Mouse (Mus musculus) myocyte (in vitro differentiated cells): Measurements from ENCODE around the gene Myt1l. TPM values are rescaled to one million over a fixed set of nuclear protein-coding genes. Genes with fewer than 3 reads are reported as not detected.

Source experiments
- H3K27me3 ChIP-seq: one replicate; pipeline ENCODE4 v1.6.1; 2011; ENCODE audit not compliant: control insufficient read depth, insufficient read depth, insufficient read length
- H3K36me3 ChIP-seq: one replicate; pipeline ENCODE4 v1.6.1; 2011; ENCODE audit not compliant: control insufficient read depth, insufficient read depth
- H3K4me2 ChIP-seq: one replicate; pipeline ENCODE4 v1.6.1; 2011; ENCODE audit warnings: low read depth, control low read depth
- H3K4me3 ChIP-seq: one replicate; pipeline ENCODE4 v1.5.1; 2011; ENCODE audit warnings: mild to moderate bottlenecking, control low read depth, moderate library complexity
- H3K79me2 ChIP-seq: one replicate; pipeline ENCODE4 v1.6.1; 2011; ENCODE audit not compliant: control insufficient read depth, insufficient read depth
- H3ac ChIP-seq: one replicate; pipeline ENCODE4 v1.6.1; 2011; ENCODE audit not compliant: control insufficient read depth, insufficient read length
- CEBPB ChIP-seq: IDR thresholded peaks from 2 replicates; pipeline ENCODE4 v1.6.1; 2011; ENCODE audit warnings: mild to moderate bottlenecking, moderate library complexity; ENCODE audit not compliant: poor library complexity, insufficient read depth, severe bottlenecking
- E2F4 ChIP-seq: IDR thresholded peaks from one replicate; pipeline ENCODE4 v1.6.1; 2011; ENCODE audit warnings: mild to moderate bottlenecking, control low read depth, moderate library complexity; ENCODE audit not compliant: insufficient read depth
- MAX ChIP-seq: IDR thresholded peaks from one replicate; pipeline ENCODE4 v1.6.1; 2011; ENCODE audit warnings: low read depth, mild to moderate bottlenecking, control low read depth
- MYOD1 ChIP-seq, 3 experiments: IDR thresholded peaks; one replicate each; pipeline ENCODE4 v1.6.1; 2011; ENCODE audit warnings: control low read depth in 2 of 3, low read depth in 2 of 3, mild to moderate bottlenecking in 2 of 3, moderate library complexity in 1 of 3; ENCODE audit not compliant: insufficient read length in 2 of 3, control insufficient read depth in 1 of 3
- MYOG ChIP-seq, 3 experiments: IDR thresholded peaks; one replicate each; pipeline ENCODE4 v1.6.1; 2011; ENCODE audit warnings: control low read depth in 2 of 3, low read depth in 2 of 3, mild to moderate bottlenecking in 2 of 3; ENCODE audit not compliant: insufficient read length in 2 of 3, control insufficient read depth in 1 of 3, insufficient read depth in 1 of 3
- POLR2A ChIP-seq: IDR thresholded peaks from one replicate; pipeline ENCODE4 v1.6.1; 2011; ENCODE audit warnings: low read depth, mild to moderate bottlenecking, control low read depth, moderate library complexity; ENCODE audit not compliant: insufficient read length
- POLR2AphosphoS2 ChIP-seq: IDR thresholded peaks from one replicate; pipeline ENCODE4 v1.6.1; 2011; ENCODE audit warnings: low read depth, control low read depth; ENCODE audit not compliant: insufficient read length
- REST ChIP-seq: IDR thresholded peaks from one replicate; pipeline ENCODE4 v1.6.1; 2011; ENCODE audit warnings: mild to moderate bottlenecking, control low read depth, moderate library complexity; ENCODE audit not compliant: insufficient read depth, insufficient read length
- SRF ChIP-seq: IDR thresholded peaks from one replicate; pipeline ENCODE4 v1.6.1; 2011; ENCODE audit warnings: low read depth; ENCODE audit not compliant: control insufficient read depth, insufficient read length
- TCF12 ChIP-seq: IDR thresholded peaks from one replicate; pipeline ENCODE4 v1.6.1; 2011; ENCODE audit warnings: mild to moderate bottlenecking, control low read depth; ENCODE audit not compliant: poor library complexity, insufficient read depth, severe bottlenecking
- TCF3 ChIP-seq: IDR thresholded peaks from one replicate; pipeline ENCODE4 v1.6.1; 2011; ENCODE audit warnings: low read depth, control low read depth; ENCODE audit not compliant: insufficient read length
- USF1 ChIP-seq: IDR thresholded peaks from one replicate; pipeline ENCODE4 v1.6.1; 2011; ENCODE audit warnings: low read depth, mild to moderate bottlenecking, control low read depth, moderate library complexity
- polyA plus RNA-seq: library from polyadenylated mRNA; unstranded; fragments of >200 nt; fragmentation: generic; extraction: Trizol; gene quantifications from one replicate; pipeline ENCODE4 v1.2.1, GENCODE M21; 2012; ENCODE audit warnings: missing spikeins

The Myt1l gene
- polyA plus RNA-seq, 1 experiment: 0.01 TPM

DNA sequence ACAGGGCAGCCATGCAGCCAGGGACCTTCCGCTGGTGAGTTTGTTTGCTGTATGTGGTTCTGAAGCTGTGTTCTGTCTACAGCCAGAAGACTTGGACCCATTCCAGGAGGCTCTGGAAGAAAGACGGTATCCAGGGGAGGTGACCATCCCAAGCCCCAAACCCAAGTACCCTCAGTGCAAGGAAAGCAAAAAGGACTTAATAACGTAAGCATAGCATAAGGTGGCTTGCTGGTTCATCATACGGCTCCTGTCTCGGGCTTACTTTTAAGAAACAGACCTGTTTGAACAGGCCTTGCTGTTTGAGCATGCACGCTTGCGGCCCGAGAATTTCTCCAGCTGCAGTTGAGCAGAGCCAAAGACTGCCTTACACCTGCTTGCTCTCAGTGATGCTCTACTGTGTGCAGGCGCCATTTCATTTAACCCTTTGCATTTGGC lies 326.0 kb downstream of the Myt1l start:
- Histone ChIP-seq H3K79me2 (no peaks in the 10 kb centered on the region), H3K4me2 (no peak overlapping the region), H3K27me3 (peaks cover 6% of the 10 kb centered on the region), H3ac (no peak overlapping the region), H3K4me3 (no peak overlapping the region), H3K36me3 (no peaks in the 10 kb centered on the region)
- TF ChIP-seq MYOG (IDR thresholded peaks at IDR 0.05; ENCODE audit: control insufficient read depth in 1 of 3, insufficient read depth in 1 of 3, insufficient read length in 2 of 3, low read depth in 2 of 3) (no peak), TCF3 (no peak), MAX (no peak), SRF (no peak), E2F4 (no peak), POLR2AphosphoS2 (no peak), REST (no peak)

DNA sequence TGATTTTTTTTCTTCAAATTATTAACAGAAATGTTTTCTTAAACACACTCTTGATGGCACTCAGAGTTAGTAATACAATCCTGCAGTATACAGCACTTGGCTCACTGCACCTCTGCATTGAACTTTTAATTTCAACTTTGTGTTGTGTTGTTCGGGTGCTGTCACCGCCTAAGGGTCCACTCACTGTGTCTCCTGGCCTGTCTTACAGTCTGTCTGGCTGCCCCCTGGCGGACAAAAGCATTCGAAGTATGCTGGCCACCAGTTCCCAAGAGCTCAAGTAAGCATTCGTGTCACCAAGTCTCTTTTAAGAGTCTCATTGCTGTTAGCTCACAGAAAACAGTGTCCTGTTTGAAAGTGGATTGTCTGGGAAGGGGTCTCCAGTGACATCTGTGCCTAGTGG lies 326.8 kb downstream of the Myt1l start:
- no peak overlapping the region for H3K4me3 ChIP-seq
- no peak for TF ChIP-seq REST
- peaks cover 4% of the 10 kb centered on the region for H3K27me3 ChIP-seq
- no peak overlapping the region for H3ac ChIP-seq
- no peaks in the 10 kb centered on the region for H3K36me3 ChIP-seq
- no peak overlapping the region for H3K4me2 ChIP-seq
- H3K79me2 ChIP-seq: no peaks in the 10 kb centered on the region

DNA sequence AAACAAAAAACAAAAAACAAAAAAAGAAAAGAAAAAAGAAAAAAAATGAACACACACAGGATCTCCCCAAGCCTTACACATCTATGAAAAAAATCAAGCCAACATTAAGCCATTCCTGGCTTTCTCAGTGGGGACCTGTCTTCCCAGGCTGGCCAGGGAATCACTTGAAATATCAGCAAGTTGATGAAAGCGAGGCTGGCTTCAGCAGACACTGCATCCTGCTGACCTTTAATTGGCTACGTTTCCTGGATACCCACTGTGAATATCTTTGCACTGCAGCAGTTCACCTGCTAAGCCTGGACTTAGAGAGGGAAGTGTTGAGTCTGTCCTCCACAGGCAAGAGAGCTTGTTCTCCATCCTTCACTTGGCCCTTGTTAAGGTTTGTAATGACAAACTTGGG lies 332.8 kb downstream of the Myt1l start:
- no peak overlapping the region for H3K4me2 ChIP-seq
- no peaks in the 10 kb centered on the region for H3K27me3 ChIP-seq
- TF ChIP-seq CEBPB: no peak
- TF ChIP-seq REST: no peak
- TF ChIP-seq TCF3: no peak
- no peak for TF ChIP-seq POLR2A
- no peak for TF ChIP-seq E2F4
- no peak for TF ChIP-seq MYOD1 (IDR thresholded peaks at IDR 0.05; ENCODE audit: control insufficient read depth in 1 of 3, insufficient read length in 2 of 3, low read depth in 2 of 3)
- TF ChIP-seq POLR2AphosphoS2: no peak
- TF ChIP-seq SRF: no peak
- TF ChIP-seq MYOG (IDR thresholded peaks at IDR 0.05; ENCODE audit: control insufficient read depth in 1 of 3, insufficient read depth in 1 of 3, insufficient read length in 2 of 3, low read depth in 2 of 3): no peak
- no peak for TF ChIP-seq USF1
- TF ChIP-seq MAX: no peak
- no peak overlapping the region for H3K4me3 ChIP-seq
- H3K79me2 ChIP-seq: no peaks in the 10 kb centered on the region
- no peak overlapping the region for H3ac ChIP-seq
- H3K36me3 ChIP-seq: no peaks in the 10 kb centered on the region

DNA sequence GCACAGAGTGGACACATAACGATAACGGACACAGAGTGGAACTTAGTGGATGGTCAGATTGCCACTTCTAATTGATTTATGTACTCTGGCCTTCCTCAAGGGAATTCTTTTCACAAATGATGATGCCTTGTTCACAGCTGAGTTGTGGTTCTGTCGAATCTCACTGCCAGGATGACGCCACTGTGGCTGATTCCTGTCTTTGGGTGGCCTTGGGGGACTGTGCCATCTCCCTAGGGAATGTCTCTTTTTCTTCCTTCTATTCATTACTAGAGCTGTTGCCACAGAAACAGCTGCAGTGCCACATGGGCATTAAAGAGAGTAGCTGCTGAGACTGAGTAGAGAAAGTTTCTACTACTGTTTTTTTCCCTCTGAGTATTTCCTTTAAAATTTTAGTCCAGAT lies 340.1 kb downstream of the Myt1l start:
- Histone ChIP-seq H3K79me2 (no peaks in the 10 kb centered on the region), H3ac (no peak overlapping the region), H3K4me3 (no peak overlapping the region), H3K4me2 (no peak overlapping the region), H3K36me3 (no peaks in the 10 kb centered on the region), H3K27me3 (no peaks in the 10 kb centered on the region)
- TF ChIP-seq MYOG (IDR thresholded peaks at IDR 0.05; ENCODE audit: control insufficient read depth in 1 of 3, insufficient read depth in 1 of 3, insufficient read length in 2 of 3, low read depth in 2 of 3): no peak
- no peak for TF ChIP-seq TCF12
- no peak for TF ChIP-seq MYOD1 (IDR thresholded peaks at IDR 0.05; ENCODE audit: control insufficient read depth in 1 of 3, insufficient read length in 2 of 3, low read depth in 2 of 3)
- no peak for TF ChIP-seq USF1
- TF ChIP-seq E2F4: no peak
- no peak for TF ChIP-seq SRF
- no peak for TF ChIP-seq POLR2AphosphoS2
- TF ChIP-seq REST: no peak
- no peak for TF ChIP-seq MAX
- no peak for TF ChIP-seq TCF3
- TF ChIP-seq CEBPB: no peak
- TF ChIP-seq POLR2A: no peak

DNA sequence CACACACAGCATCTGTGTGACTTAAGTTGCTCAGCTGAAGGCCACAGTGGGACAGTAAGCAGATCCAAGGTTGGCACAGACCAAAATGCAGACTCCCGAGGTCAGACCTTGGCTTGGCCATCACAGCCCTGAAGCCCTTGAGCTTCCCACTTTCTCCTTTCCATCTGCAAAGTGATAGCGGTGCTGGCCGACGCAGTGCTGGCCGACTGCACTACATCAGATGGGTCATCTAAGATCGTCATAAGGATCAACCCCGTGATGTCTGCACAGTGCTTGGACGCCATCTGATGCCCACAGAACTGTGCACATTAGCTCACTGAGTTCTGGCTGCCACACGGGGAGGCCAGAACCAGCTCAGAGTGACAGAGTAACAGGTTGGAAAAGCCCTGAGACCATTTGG lies 340.6 kb downstream of the Myt1l start:
- H3K79me2 ChIP-seq: no peaks in the 10 kb centered on the region
- no peak overlapping the region for H3ac ChIP-seq
- no peak overlapping the region for H3K4me2 ChIP-seq
- no peaks in the 10 kb centered on the region for H3K36me3 ChIP-seq
- H3K27me3 ChIP-seq: no peaks in the 10 kb centered on the region
- no peak for TF ChIP-seq E2F4
- no peak for TF ChIP-seq TCF3
- no peak for TF ChIP-seq MAX
- no peak for TF ChIP-seq CEBPB
- no peak for TF ChIP-seq REST
- TF ChIP-seq MYOD1 (IDR thresholded peaks at IDR 0.05; ENCODE audit: control insufficient read depth in 1 of 3, insufficient read length in 2 of 3, low read depth in 2 of 3): no peak
- no peak for TF ChIP-seq SRF
- no peak for TF ChIP-seq POLR2A
- no peak for TF ChIP-seq MYOG (IDR thresholded peaks at IDR 0.05; ENCODE audit: control insufficient read depth in 1 of 3, insufficient read depth in 1 of 3, insufficient read length in 2 of 3, low read depth in 2 of 3)
- no peak for TF ChIP-seq POLR2AphosphoS2
- TF ChIP-seq TCF12: no peak
- no peak for TF ChIP-seq USF1
- no peak overlapping the region for H3K4me3 ChIP-seq
